Mouse (Mus musculus) c-Kit-positive CD71-negative TER-119-negative erythroid progenitor cells, embryonic 14.5 days (primary cell): ENCODE data around the gene Ttc26.
"Not testable (repeated sequence)": the region's sequence is repeated elsewhere in the genome, so short reads cannot be mapped to it uniquely, and the experiment has no call there.

ENCODE experiments used
- DNase-seq: peaks from one replicate; pipeline ENCODE4 v3.0.0-alpha.2; 2013; ENCODE audit warnings: low read depth

Ttc26 gene

GRCm38 (mm10) chr6:38456425-38456824, 75.2 kb downstream of the Ttc26 start:
- not testable (repeated sequence) for DNase-seq

DNA sequence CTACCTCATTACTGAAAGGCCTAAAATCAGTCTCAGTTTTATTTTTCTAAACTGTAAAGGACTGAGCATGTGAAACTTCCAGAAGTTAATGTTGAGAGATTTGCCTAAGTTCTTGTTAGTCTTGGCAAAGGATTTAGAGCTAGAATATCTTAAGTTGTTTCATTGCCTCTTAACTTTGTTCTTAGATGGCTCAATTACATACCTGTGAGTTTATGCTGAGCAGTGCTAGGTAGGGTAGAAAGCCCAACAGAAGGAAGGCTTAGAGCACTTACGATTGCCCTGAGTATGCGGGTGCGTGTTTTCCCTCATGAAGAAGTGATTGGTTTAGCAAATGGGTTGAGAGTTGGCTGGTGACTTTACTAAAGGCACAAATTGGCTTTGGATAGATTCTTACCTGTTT, 76.8 kb downstream of the Ttc26 start:
- no peak for DNase-seq

GRCm38 (mm10) chr6:38469591-38469990, 88.3 kb downstream of the Ttc26 start:
- DNase-seq: no peak
